Mouse (Mus musculus): Measurements from ENCODE around the gene Lrrc39. TPM values are rescaled to one million over a fixed set of nuclear protein-coding genes. Genes with fewer than 3 reads are reported as not detected.
"Not testable (repeated sequence)": the region's sequence is repeated elsewhere in the genome, so short reads cannot be mapped to it uniquely, and the experiment has no call there.

The Lrrc39 gene
- total RNA-seq (2021): under 1 TPM in 1 of 2 experiments, not detected in 1; 0.17 TPM

DNA sequence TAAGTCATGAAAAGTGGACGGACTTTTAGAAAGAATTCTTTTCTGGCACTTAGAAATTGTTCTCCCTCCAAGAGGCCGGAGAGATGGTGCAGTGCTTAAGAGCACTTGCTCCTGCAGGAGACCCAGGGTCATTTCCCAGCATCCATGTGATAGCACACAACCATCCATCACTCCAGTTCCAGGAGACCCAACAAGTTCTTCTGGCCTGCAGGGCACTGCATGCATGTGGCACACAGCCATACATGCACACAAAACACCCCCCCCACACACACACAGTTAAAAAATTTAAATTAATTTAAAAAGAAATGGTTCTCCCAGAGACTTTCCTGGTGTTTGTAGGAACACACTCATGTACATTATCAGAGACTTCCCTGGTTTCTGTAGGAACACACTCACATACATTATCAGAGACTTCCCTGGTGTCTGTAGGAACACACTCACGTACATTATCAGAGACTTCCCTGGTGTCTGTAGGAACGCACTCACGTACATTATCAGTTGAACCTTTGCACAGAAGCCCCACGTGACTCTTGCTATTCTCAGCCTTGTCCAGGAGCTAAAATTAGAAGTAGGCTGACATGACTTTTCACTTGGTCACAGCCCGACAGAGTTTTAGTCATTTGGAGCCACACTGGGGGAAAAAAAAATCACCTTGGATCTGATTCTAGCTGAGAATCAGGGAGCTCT lies at the start of gene Lrrc39:
Gene Lrrc39, plus strand, starts transcription at position 566 of the 687 bp plus-strand sequence.
- intact Hi-C loops (cut with DNase I): no loop called here

GRCm38 (mm10) chr3:116520141-116520761 lies 42.5 kb upstream of the Lrrc39 start:
- no peak for DNase-seq (ENCODE audit: low spot score in 2 of 2)
- intact Hi-C loops (cut with DNase I): no loop called here

More for the DNA sequence above, at the start of gene Lrrc39:
- no peak for DNase-seq (ENCODE audit: low spot score in 2 of 2)

DNA sequence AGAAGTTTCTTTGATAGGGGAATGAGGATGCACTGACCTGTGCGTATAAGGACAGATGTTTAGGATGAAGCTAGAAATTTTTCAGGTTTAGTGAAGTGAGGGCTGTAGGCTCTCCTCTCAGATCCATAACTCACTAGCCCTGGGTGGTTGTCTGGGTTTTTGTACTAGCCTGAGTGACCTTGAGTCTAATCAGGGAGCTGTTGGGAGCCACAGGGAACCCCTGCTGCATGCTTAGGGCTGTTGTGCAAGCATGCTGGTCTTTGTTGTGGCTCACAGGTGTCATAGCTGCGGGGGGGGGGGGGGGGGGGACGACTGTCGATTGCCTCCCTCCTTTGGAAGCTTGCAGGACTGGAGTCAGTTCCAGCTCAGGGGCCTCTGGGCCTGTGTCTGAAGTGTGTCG lies 33.0 kb upstream of the Lrrc39 start:
- no peak for DNase-seq (ENCODE audit: low spot score in 2 of 2)
- intact Hi-C loops (cut with DNase I): no loop called here

- intact Hi-C loops (cut with DNase I): no loop called here
- no peak for DNase-seq (ENCODE audit: low spot score in 2 of 2)
These were observed 31.9 kb upstream of the Lrrc39 start for GRCm38 (mm10) chr3:116530826-116531225.

- intact Hi-C loops (cut with DNase I): no loop called here
- DNase-seq (ENCODE audit: low spot score in 2 of 2): no peak
These were observed 26.2 kb upstream of the Lrrc39 start for GRCm38 (mm10) chr3:116536428-116537199.

DNA sequence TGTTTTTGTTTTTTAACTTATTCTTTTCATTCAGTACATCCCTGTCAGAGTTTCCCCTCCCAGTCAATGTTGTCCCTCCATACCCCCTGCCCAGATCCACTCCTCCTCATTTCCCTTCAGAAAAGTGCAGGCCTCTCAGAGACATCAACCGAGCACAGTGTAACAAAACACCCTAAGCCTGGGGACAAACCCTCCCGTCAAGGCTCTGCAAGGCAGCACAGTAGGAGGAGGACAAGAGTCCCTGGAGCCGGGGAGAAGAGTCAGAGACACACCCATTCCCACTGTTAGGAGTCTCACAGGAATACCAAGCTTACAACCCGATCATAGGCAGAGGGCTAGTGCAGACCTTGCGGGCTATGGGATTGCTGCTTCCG lies 25.6 kb upstream of the Lrrc39 start:
- no peak for DNase-seq (ENCODE audit: low spot score in 2 of 2)
- intact Hi-C loops (cut with DNase I): no loop called here

GRCm38 (mm10) chr3:116542070-116542469 lies 20.7 kb upstream of the Lrrc39 start:
- DNase-seq (ENCODE audit: low spot score in 2 of 2): no peak
- intact Hi-C loops (cut with DNase I): no loop called here

GRCm38 (mm10) chr3:116542532-116542931 lies 20.2 kb upstream of the Lrrc39 start:
- intact Hi-C loops (cut with DNase I): no loop called here
- no peak for DNase-seq (ENCODE audit: low spot score in 2 of 2)

- intact Hi-C loops (cut with DNase I): no loop called here
- no peak for DNase-seq (ENCODE audit: low spot score in 2 of 2)
These were observed 15.3 kb upstream of the Lrrc39 start for GRCm38 (mm10) chr3:116547430-116547829.

GRCm38 (mm10) chr3:116551362-116551761 lies 11.4 kb upstream of the Lrrc39 start:
- intact Hi-C loops (cut with DNase I): no loop called here

DNA sequence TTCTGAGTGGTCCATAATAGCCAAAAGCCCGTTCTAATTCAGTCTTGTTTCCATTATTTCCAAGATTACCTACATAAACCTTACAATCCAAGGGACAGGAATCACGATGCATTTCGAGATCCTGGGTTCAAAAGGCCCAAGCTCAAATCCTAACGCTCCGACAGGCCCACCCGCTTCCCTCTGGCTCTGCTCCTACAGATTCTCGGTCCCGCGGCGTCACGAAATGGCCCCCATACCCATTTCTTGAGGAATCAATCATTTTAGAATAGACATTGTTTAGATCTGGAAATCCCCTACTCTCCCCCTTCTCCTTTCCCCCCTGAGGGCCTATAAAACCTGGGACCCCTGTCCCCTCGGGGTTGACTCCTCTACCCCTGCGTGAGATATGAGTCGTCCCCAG lies 1.5 kb upstream of the Lrrc39 start:
- intact Hi-C loops (cut with DNase I); DNase-seq (ENCODE audit: low spot score in 2 of 2): not testable (repeated sequence)

More at GRCm38 (mm10) chr3:116551362-116551761, 11.4 kb upstream of the Lrrc39 start:
- DNase-seq (ENCODE audit: low spot score in 2 of 2): no peak

- no peak for DNase-seq (ENCODE audit: low spot score in 2 of 2)
- intact Hi-C loops (cut with DNase I): no loop called here
These were observed 321 bp downstream of the Lrrc39 start for GRCm38 (mm10) chr3:116563095-116563492.

DNA sequence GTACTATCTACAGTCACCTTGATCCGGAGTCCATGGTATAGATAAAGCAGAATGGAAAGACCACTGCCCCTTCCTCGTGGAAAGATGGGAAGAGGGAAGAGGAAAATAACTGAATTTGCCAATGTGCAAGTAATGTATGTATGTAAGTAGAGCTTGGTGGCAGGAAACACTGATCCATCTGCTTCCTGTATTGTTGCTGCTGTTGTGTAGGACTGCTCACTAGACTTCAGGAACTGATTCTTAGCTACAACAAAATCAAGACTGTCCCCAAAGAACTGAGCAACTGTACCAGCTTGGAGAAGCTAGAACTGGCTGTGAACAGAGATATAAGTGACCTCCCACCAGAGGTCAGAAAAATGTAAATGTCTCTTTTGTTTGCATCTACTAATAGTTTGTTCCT lies 7.9 kb downstream of the Lrrc39 start:
- intact Hi-C loops (cut with DNase I): no loop called here

GRCm38 (mm10) chr3:116577286-116577685 lies 14.5 kb downstream of the Lrrc39 start:
- DNase-seq (ENCODE audit: low spot score in 2 of 2): no peak
- intact Hi-C loops (cut with DNase I): loop anchor here (5.0 kb wide), 1 partner anchor 240 kb away; no protein-coding TSS in a partner anchor

More for the DNA sequence above, 7.9 kb downstream of the Lrrc39 start:
- no peak for DNase-seq (ENCODE audit: low spot score in 2 of 2)

DNA sequence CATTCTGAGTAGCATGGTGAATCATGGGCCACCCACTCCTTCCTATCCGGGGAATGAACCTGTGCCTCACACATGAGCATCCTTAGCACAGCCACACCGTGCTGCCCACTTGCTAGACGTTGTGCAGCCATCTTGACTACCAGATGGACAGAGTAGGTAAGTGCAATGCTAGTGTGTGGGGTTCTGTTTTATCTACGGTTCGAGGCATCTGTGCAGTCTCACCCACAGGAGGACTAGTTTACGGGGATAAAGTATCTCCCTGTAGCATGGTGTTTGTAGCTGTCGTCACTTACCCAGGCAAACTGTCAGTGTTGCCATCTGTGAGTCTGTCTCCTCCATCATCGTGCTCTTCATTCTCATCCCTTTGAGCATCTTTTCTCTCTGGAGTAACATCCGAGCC lies 19.4 kb downstream of the Lrrc39 start:
- DNase-seq (ENCODE audit: low spot score in 2 of 2): peak; percentile 28 to 59
- intact Hi-C loops (cut with DNase I): no loop called here

DNA sequence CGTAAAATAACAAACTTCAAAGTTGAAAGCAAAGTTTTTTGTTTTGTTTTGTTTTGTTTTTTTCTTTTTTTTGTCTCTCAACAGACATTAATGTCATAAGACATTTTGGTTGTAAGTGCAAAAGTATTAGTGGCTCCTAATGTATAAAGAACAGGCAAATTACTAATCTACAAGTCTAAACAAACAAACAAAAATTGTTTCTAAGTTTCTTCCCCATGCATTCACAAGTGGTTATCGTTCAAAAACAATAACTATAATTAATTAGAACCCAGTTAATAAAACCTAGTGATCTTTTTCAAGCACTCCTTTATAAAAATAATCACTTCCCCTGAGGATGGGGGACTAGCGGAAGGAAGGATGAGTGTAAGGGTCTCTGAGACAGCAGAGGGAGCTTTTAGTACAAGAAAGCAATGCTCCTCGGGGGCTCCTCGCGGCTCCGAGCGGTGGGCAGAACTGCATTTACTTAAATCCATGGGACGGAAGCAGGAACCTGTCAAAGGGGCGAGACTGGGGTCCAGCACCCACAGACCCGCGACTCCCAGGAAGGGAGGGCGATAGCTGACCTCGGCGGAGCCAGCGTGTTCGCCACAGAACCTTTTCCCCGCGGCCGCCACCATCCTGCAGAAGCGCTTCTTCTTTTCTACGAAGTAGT lies 31.4 kb downstream of the Lrrc39 start:
- intact Hi-C loops (cut with DNase I): loop anchor here (1.0 to 10.0 kb wide), 3 partner anchors 68 to 151 kb away; partner anchors contain the start of genes Dbt and Mfsd14a

GRCm38 (mm10) chr3:116594728-116595602 lies 32.2 kb downstream of the Lrrc39 start, which contains the start of gene Sass6:
Sass6 (plus strand) TSS chr3:116594982.
- peak; percentile 97 to 99 for DNase-seq (ENCODE audit: low spot score in 2 of 2)
- intact Hi-C loops (cut with DNase I): loop anchor here (1.0 to 10.0 kb wide), 3 partner anchors 67 to 150 kb away; partner anchors contain the start of genes Dbt and Mfsd14a

More for the DNA sequence above, 31.4 kb downstream of the Lrrc39 start:
- DNase-seq (ENCODE audit: low spot score in 2 of 2): no peak

DNA sequence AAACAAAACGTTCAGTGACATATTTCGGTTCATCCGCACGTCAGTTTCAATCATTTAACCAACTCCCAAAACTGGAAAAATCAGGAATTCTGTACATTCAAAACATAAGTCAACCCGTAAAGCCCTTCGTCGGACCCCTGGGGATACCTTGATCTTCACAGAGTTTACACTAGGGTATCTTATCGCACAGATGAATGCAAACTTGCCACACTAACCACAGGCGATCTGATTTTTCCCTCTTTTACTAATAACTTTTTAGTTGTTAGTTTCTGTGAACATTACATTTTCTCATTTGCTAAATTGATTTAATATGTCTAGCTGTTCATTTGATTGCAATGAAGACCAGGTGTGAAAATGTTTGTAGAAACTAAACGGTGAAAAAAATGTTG lies 32.8 kb downstream of the Lrrc39 start:
- intact Hi-C loops (cut with DNase I): loop anchor here (10.0 kb wide), 1 partner anchor 149 kb away; no protein-coding TSS in a partner anchor
- DNase-seq (ENCODE audit: low spot score in 2 of 2): no peak

DNA sequence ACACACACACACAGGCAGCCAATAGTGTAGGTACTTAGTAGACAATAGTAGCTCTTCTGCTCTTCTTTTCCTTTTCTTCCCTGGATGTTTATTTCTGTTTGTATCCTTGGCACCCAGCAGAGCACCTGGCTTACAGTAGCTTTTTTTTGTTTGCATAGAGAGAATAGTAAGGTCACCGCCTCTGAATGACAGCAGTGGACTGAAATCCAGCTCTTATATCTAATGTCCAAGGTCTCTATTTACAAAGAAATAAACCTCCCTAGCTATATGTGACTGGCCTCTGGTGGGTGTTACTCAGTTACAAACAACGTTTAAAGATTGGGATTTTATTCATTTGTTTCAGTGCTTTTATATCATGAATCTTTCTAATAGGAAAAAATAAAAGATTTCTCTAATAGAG lies 36.9 kb downstream of the Lrrc39 start:
- intact Hi-C loops (cut with DNase I): loop anchor here (10.0 kb wide), 1 partner anchor 145 kb away; no protein-coding TSS in a partner anchor
- DNase-seq (ENCODE audit: low spot score in 2 of 2): no peak
